Mouse (Mus musculus) brain, embryonic 14.5 days (tissue): Measurements from ENCODE around the gene Zfp148.

Experiments
- CTCF ChIP-seq: fragments of 200-500 bp; IDR thresholded peaks from 2 replicates; pipeline ENCODE4 v1.5.1; 2012; ENCODE audit warnings: inconsistent platforms, mild to moderate bottlenecking, moderate library complexity, borderline replicate concordance; ENCODE audit not compliant: insufficient read depth, insufficient read length; ENCODE audit errors: extremely low read depth
- POLR2A ChIP-seq: fragments of 200-500 bp; IDR thresholded peaks from 2 replicates; pipeline ENCODE4 v1.6.1; 2012; ENCODE audit warnings: mild to moderate bottlenecking, inconsistent platforms, borderline replicate concordance; ENCODE audit not compliant: poor library complexity, insufficient read depth, insufficient read length, severe bottlenecking; ENCODE audit errors: extremely low read depth

DNA sequence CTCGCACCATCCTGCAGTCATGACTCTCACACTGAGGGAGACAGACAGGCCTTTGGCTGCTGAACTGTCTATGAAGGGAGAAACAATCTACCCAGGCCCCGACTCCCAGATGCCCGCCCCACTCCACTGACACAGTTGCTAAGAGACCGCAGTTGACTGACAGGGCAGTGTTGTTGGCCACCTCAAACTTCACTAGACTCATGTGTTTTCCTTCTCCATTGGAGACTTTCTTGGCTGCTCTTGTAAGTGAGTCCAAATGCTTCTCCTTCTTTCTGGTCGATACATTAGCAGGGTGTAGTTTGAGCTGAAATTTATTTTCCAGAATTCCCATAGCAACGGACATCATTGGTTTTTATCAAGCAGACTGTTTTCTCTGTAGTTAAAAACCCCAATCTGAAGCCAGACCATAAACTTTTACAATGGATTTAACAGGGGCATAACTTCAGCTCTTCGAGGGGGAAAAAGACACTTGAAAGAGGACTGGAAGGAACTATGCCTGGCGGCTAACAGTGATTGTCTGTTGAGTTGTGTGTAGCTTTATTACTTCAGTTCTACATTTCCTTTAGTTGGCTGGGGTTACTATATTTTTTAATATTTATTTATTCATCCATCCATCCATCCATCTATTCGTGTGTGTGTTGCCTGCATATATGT is 173.2 kb downstream of the Zfp148 start:
- no peak for TF ChIP-seq CTCF
- TF ChIP-seq POLR2A: no peak
